Mouse (Mus musculus) granulocyte monocyte progenitor cell, adult 5-6 weeks (primary cell): ENCODE data around the gene Smim22. TPM values are rescaled to one million over a fixed set of nuclear protein-coding genes. Genes with fewer than 3 reads are reported as not detected.

ENCODE experiments used
- total RNA-seq, 2 experiments: library from RNA; stranded (forward) in 1 of 2; stranded (reverse) in 1 of 2; fragments of 200-712, 200-1000 nt in 1 of 2; fragments of >200 nt in 1 of 2; fragmentation: Nextera tagmentation in 1 of 2; gene quantifications; 2 replicates each; pipeline ENCODE4 v1.2.3; 2014 to 2017

The Smim22 gene
- total RNA-seq, 2 experiments from 2014 or later, result not detected

Other genes starting within 250 kb of the Smim22 start
- gene Cdip1, start 217.0 kb upstream of the Smim22 start, total RNA-seq (2014; fragmentation: Nextera tagmentation), result 22.2 and 26.0 TPM in 2 replicates
- 11.4 and 13.1 TPM in 2 replicates for gene Cdip1, start 217.0 kb upstream of the Smim22 start, total RNA-seq (2017)
- not detected in 2 replicates for gene 4930562C15Rik, start 171.9 kb upstream of the Smim22 start, total RNA-seq (2014; fragmentation: Nextera tagmentation)
- gene 4930562C15Rik, start 171.9 kb upstream of the Smim22 start, total RNA-seq (2017), result 0.65 TPM in 1 of 2 replicates, not detected in the other
- 37.0 and 39.8 TPM in 2 replicates for gene Ubald1, start 127.0 kb upstream of the Smim22 start, total RNA-seq (2014; fragmentation: Nextera tagmentation)
- 11.4 and 14.1 TPM in 2 replicates for gene Ubald1, start 127.0 kb upstream of the Smim22 start, total RNA-seq (2017)
- gene Mgrn1, start 121.0 kb upstream of the Smim22 start, total RNA-seq (2014; fragmentation: Nextera tagmentation), result 28.3 and 33.5 TPM in 2 replicates
- 16.6 and 21.6 TPM in 2 replicates for gene Mgrn1, start 121.0 kb upstream of the Smim22 start, total RNA-seq (2017)
- 45.1 and 51.5 TPM in 2 replicates for gene Nudt16l1, start 68.5 kb upstream of the Smim22 start, total RNA-seq (2014; fragmentation: Nextera tagmentation)
- gene Nudt16l1, start 68.5 kb upstream of the Smim22 start, total RNA-seq (2017), result 13.2 and 15.8 TPM in 2 replicates
- gene Anks3, start 43.1 kb upstream of the Smim22 start, total RNA-seq (2014; fragmentation: Nextera tagmentation), result 34.2 and 72.9 TPM in 2 replicates
- gene Anks3, start 43.1 kb upstream of the Smim22 start, total RNA-seq (2017), result 19.3 and 34.8 TPM in 2 replicates
- gene Sept12, start 9.4 kb upstream of the Smim22 start, total RNA-seq (2014; fragmentation: Nextera tagmentation), result not detected in 2 replicates
- not detected in 2 replicates for gene Sept12, start 9.4 kb upstream of the Smim22 start, total RNA-seq (2017)
- gene Rogdi, start 6.3 kb downstream of the Smim22 start, total RNA-seq (2014; fragmentation: Nextera tagmentation), result 61.2 and 81.6 TPM in 2 replicates
- 17.9 and 20.2 TPM in 2 replicates for gene Rogdi, start 6.3 kb downstream of the Smim22 start, total RNA-seq (2017)
- gene Glyr1, start 42.6 kb downstream of the Smim22 start, total RNA-seq (2014; fragmentation: Nextera tagmentation), result 96.9 and 97.4 TPM in 2 replicates
- gene Glyr1, start 42.6 kb downstream of the Smim22 start, total RNA-seq (2017), result 103 and 105 TPM in 2 replicates
- gene Ubn1, start 42.8 kb downstream of the Smim22 start, total RNA-seq (2014; fragmentation: Nextera tagmentation), result 51.8 and 54.2 TPM in 2 replicates
- gene Ubn1, start 42.8 kb downstream of the Smim22 start, total RNA-seq (2017), result 44.3 and 48.4 TPM in 2 replicates
- gene Ppl, start 125.1 kb downstream of the Smim22 start, total RNA-seq (2014; fragmentation: Nextera tagmentation), result not detected in 2 replicates
- gene Ppl, start 125.1 kb downstream of the Smim22 start, total RNA-seq (2017), result not detected in 2 replicates
- not detected in 2 replicates for gene Sec14l5, start 139.8 kb downstream of the Smim22 start, total RNA-seq (2014; fragmentation: Nextera tagmentation)
- gene Sec14l5, start 139.8 kb downstream of the Smim22 start, total RNA-seq (2017), result not detected in 2 replicates
- gene Nagpa, start 196.7 kb downstream of the Smim22 start, total RNA-seq (2014; fragmentation: Nextera tagmentation), result 42.0 and 68.1 TPM in 2 replicates
- 64.8 and 75.8 TPM in 2 replicates for gene Nagpa, start 196.7 kb downstream of the Smim22 start, total RNA-seq (2017)
- gene AU021092, start 215.0 kb downstream of the Smim22 start, total RNA-seq (2014; fragmentation: Nextera tagmentation), result not detected in 2 replicates
- not detected in 2 replicates for gene AU021092, start 215.0 kb downstream of the Smim22 start, total RNA-seq (2017)
- 16.7 and 26.9 TPM in 2 replicates for gene Alg1, start 226.3 kb downstream of the Smim22 start, total RNA-seq (2014; fragmentation: Nextera tagmentation)
- 18.3 and 19.9 TPM in 2 replicates for gene Alg1, start 226.3 kb downstream of the Smim22 start, total RNA-seq (2017)
- gene Eef2kmt, start 248.7 kb downstream of the Smim22 start, total RNA-seq (2014; fragmentation: Nextera tagmentation), result 28.8 and 49.0 TPM in 2 replicates
- gene Eef2kmt, start 248.7 kb downstream of the Smim22 start, total RNA-seq (2017), result 17.9 and 23.1 TPM in 2 replicates